ENCODE assay signal across 12 mouse cellular contexts in the genomic region with DNA sequence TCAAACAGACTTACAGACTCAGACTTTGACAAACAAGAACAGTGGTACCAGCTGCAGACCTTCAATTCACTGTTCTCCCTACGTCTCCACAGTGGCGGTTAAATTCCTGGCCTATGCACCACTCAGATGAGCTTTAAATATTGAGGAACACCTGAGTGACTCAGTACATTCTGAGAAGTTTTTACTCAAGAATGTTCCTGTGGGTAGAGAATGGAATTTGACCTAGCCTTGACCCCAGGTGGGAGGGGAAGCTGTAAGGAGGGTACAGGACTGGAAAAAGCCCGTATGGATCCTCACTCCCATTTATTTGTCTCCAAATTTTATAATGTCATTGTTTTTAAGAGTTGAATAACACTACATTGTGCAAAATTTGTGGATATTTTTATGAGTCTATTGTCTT.
"Had no signal": no experiment of that assay in that cellular context is flagged by ENCODE, and none has a peak within 500 bp of the region (broad histone marks: within the 10 kb centered on the region; RNA-seq: fewer than 3 reads in every experiment).

No protein-coding gene starts in this region.

- H3K9me3 ChIP-seq: midbrain, embryonic 12.5 days; neural tube, embryonic 12.5 days had no signal

- H3K4me3 ChIP-seq: midbrain, embryonic 12.5 days; neural tube, embryonic 12.5 days had no signal

- DNase-seq: lung, adult 18-20 months; lung, embryonic 14.5 days; lung, postnatal 10 days; lung, postnatal 4 days; midbrain, embryonic 14.5 days; right cerebral cortex, postnatal 14 days; thymus, adult 18-20 months; thymus, postnatal 14 days; thymus, postnatal 36 days had no signal

- H3K36me3 ChIP-seq: midbrain, embryonic 12.5 days; neural tube, embryonic 12.5 days had no signal

- H3K27ac ChIP-seq: liver, embryonic 14.5 days; midbrain, embryonic 12.5 days; neural tube, embryonic 12.5 days had no signal

- H3K27me3 ChIP-seq: midbrain, embryonic 12.5 days; neural tube, embryonic 12.5 days had no signal

- H3K4me1 ChIP-seq: midbrain, embryonic 12.5 days; neural tube, embryonic 12.5 days had no signal
